Mouse (Mus musculus) liver, adult 2 months (tissue): ENCODE measurements around the gene F3.

Experiments
- CTCF ChIP-seq: fragments of 200-500 bp; IDR thresholded peaks from 2 replicates; pipeline ENCODE4 v1.5.1; 2011; ENCODE audit warnings: low read depth, low read length, control low read depth
- POLR2A ChIP-seq: fragments of 200-500 bp; IDR thresholded peaks from 2 replicates; pipeline ENCODE4 v1.6.1; 2011; ENCODE audit warnings: low read length, control low read depth; ENCODE audit not compliant: insufficient read depth; ENCODE audit errors: extremely low read depth

DNA sequence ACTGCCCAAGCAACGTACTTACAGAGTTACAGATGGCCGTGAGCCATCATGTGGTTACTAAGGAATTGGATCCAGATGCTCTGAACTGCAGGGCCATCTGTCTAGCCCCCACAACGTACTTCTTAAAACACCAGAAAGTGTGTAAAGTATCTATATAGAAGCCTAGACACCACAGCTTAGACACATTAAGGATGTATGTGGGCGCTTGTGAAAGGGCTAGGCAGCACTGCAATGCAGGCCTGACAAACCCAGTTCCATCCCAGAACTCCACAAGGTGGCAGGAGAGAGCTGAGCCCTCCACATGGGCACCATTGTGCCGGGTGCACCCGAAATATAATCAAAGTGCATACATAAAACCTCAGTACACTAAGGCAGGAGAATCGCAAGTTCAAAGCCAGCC is 54.6 kb downstream of the F3 start:
- TF ChIP-seq CTCF: peak; percentile 81
- no peak for TF ChIP-seq POLR2A
